Mouse (Mus musculus) layer of hippocampus, postnatal 10 days (tissue): ENCODE measurements around the gene Catsper1. TPM values are rescaled to one million over a fixed set of nuclear protein-coding genes. Genes with fewer than 3 reads are reported as not detected.

Experiments
- total RNA-seq, 2 experiments: library from RNA; stranded (reverse); gene quantifications; 2 replicates each; pipeline ENCODE4 v1.2.3; 2021

Gene Catsper1
- total RNA-seq, 2 experiments from 2014 or later, result not detected

Other genes starting within 250 kb of the Catsper1 start
- gene Yif1a, start 247.2 kb upstream of the Catsper1 start, total RNA-seq, result 10 to 100 TPM; 24.7 to 29.9 TPM
- 100 to 1,000 TPM; 743 to 783 TPM for gene Cnih2, start 237.2 kb upstream of the Catsper1 start, total RNA-seq
- gene Rab1b, start 228.7 kb upstream of the Catsper1 start, total RNA-seq, result 100 to 1,000 TPM; 163 to 166 TPM
- gene Klc2, start 217.2 kb upstream of the Catsper1 start, total RNA-seq, result 100 to 1,000 TPM; 170 to 176 TPM
- gene Pacs1, start 62.6 kb upstream of the Catsper1 start, total RNA-seq, result 10 to 100 TPM; 71.2 to 73.5 TPM
- 100 to 1,000 TPM; 197 to 198 TPM for gene Sf3b2, start 40.3 kb upstream of the Catsper1 start, total RNA-seq
- 100 to 1,000 TPM; 104 to 111 TPM for gene Gal3st3, start 37.4 kb upstream of the Catsper1 start, total RNA-seq
- 1 to 10 TPM; 5.4 to 7.4 TPM for gene Cst6, start 13.8 kb downstream of the Catsper1 start, total RNA-seq
- 10 to 100 TPM; 25.9 to 28.3 TPM for gene Eif1ad, start 31.0 kb downstream of the Catsper1 start, total RNA-seq
- 100 to 1,000 TPM; 110 to 114 TPM for gene Banf1, start 31.4 kb downstream of the Catsper1 start, total RNA-seq
- gene Sart1, start 53.0 kb downstream of the Catsper1 start, total RNA-seq, result 10 to 100 TPM; 84.3 to 95.6 TPM
- gene Tsga10ip, start 66.8 kb downstream of the Catsper1 start, total RNA-seq, result under 1 TPM in 1 of 2 experiments, not detected in 1; 0.85 TPM
- 100 to 1,000 TPM; 234 to 244 TPM for gene Drap1, start 89.2 kb downstream of the Catsper1 start, total RNA-seq
- 10 to 100 TPM; 55.7 to 57.5 TPM for gene AI837181, start 89.4 kb downstream of the Catsper1 start, total RNA-seq
- gene Fosl1, start 111.8 kb downstream of the Catsper1 start, total RNA-seq, result not detected
- gene Ccdc85b, start 122.2 kb downstream of the Catsper1 start, total RNA-seq, result 10 to 100 TPM; 26.4 to 32.9 TPM
- 100 to 1,000 TPM in 1 of 2 experiments, 10 to 100 TPM in 1; 83.7 to 108 TPM for gene Fibp, start 124.9 kb downstream of the Catsper1 start, total RNA-seq
- gene Ctsw, start 132.8 kb downstream of the Catsper1 start, total RNA-seq, result 1 to 10 TPM; 2.6 to 2.9 TPM
- 10 to 100 TPM; 18.4 to 19.6 TPM for gene Efemp2, start 138.2 kb downstream of the Catsper1 start, total RNA-seq
- gene Mus81, start 152.7 kb downstream of the Catsper1 start, total RNA-seq, result 10 to 100 TPM; 34.2 to 40.9 TPM
- gene Cfl1, start 154.7 kb downstream of the Catsper1 start, total RNA-seq, result 1,000 to 10,000 TPM; 1,802 to 1,826 TPM
- 1 to 10 TPM; 5.6 to 9.8 TPM for gene 1700020D05Rik, start 168.0 kb downstream of the Catsper1 start, total RNA-seq
- gene Snx32, start 174.8 kb downstream of the Catsper1 start, total RNA-seq, result 10 to 100 TPM; 63.1 to 66.2 TPM
- gene Ovol1, start 224.9 kb downstream of the Catsper1 start, total RNA-seq, result not detected
- 1 to 10 TPM; 8.6 to 8.8 TPM for gene Ap5b1, start 232.3 kb downstream of the Catsper1 start, total RNA-seq